Mouse (Mus musculus) lung, adult 2 months (tissue): ENCODE measurements around the gene Otoa. TPM values are rescaled to one million over a fixed set of nuclear protein-coding genes. Genes with fewer than 3 reads are reported as not detected.

Experiments
- DNase-seq: peaks from one replicate; pipeline ENCODE4 v3.0.0; 2022
- H3K4me1 ChIP-seq: fragments of 200-500 bp; 2 replicates; pipeline ENCODE4 v1.6.1; 2011; ENCODE audit warnings: low read length; ENCODE audit not compliant: control insufficient read depth, insufficient read depth
- H3K4me3 ChIP-seq: fragments of 200-500 bp; replicated peaks from 2 replicates; pipeline ENCODE3; 2011; ENCODE audit warnings: low read depth, mild to moderate bottlenecking, control low read depth, low read length; ENCODE audit errors: extremely low read depth
- CTCF ChIP-seq: fragments of 200-500 bp; IDR thresholded peaks from 2 replicates; pipeline ENCODE4 v1.5.1; 2011; ENCODE audit warnings: mild to moderate bottlenecking, low read length, control low read depth; ENCODE audit not compliant: insufficient read depth
- POLR2A ChIP-seq: fragments of 200-500 bp; IDR thresholded peaks from 2 replicates; pipeline ENCODE4 v1.6.1; 2011; ENCODE audit warnings: low read depth, mild to moderate bottlenecking, control low read depth, low read length, borderline replicate concordance; ENCODE audit errors: extremely low read depth
- whole genome bisulfite sequencing: fragments of 180-500 bp; shearing (Covaris S2); methylation state at CpG from one replicate; pipeline ENCODE4 v1.1.7; 2018; 5-methylcytosine and 5-hydroxymethylcytosine counted together
- polyA plus RNA-seq: library from polyadenylated mRNA; depleted of rRNA; stranded (reverse); fragments of >200 nt; gene quantifications from 2 replicates; pipeline ENCODE4 v1.2.3, GENCODE M21; 2012

The Otoa gene
- polyA plus RNA-seq, 1 experiment = 0.05 TPM

DNA sequence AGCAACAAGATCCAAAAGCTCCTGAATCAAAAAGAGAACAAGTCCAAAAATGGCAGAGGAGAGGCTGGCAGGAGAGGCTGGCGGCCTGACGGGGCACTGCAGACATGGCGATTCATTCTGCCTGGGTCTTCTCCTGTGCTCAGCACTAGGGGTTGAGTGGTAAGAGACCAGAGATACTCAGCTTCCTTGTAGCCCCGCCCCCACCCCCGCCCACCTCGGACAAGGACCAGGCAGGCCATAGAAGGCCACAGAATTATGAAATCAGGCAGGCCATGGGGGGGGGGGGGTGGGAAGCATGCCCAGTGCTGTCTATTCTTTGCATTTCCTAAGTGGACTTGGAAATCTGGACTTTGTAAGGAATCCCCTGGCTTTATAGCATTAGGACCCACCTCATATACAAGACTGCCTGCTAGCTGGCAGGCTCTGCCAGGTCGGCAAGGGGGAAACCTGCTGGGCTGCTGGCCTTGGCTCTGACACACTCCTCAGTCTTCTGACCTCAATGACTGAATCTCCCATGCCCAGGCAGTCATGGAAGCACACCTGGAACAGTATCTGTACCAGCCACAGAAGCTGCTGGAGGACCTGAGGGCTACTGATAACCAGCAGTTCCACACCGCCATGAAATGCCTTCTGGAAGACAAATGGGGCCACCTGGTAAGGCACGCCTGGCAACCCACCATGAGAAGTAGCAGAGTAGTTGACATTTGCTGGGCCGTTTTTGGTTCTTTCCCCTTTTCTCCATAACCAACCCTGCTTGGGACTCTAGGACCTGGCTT, 17.4 kb downstream of the Otoa start:
- no peak for TF ChIP-seq POLR2A
- no peak for TF ChIP-seq CTCF
- Histone ChIP-seq H3K4me1 (no peaks in the 10 kb centered on the region), H3K4me3 (no peak overlapping the region)
- 73% methylated on average over 10 of the region's 10 CpGs for WGBS
- DNase-seq = no peak

DNA sequence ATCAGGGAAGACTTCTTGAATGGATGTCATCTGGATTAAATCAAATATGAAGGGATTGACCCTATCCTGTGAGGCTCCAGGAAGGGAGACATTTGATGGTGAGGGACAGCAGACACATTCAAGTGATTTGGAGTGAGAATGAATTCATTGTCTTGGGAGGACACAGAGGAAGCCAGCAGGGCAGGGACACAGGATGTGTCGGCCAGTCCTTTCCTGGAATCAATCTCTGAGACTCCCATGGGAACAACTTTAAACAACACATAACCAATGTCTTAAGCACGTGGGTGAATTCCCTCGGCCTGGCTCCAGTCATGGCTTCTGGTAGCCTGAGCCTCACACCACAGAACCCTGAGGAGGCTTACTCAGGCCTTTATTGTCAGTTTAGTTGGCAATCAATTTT, 26.4 kb downstream of the Otoa start:
- TF ChIP-seq POLR2A (no peak), CTCF (no peak)
- peaks cover 4% of the 10 kb centered on the region; the same call in 1 of the 2 replicates for H3K4me1 ChIP-seq
- H3K4me3 ChIP-seq = no peak overlapping the region
- DNase-seq = no peak
- 37% methylated on average over 3 of the region's 3 CpGs for WGBS

DNA sequence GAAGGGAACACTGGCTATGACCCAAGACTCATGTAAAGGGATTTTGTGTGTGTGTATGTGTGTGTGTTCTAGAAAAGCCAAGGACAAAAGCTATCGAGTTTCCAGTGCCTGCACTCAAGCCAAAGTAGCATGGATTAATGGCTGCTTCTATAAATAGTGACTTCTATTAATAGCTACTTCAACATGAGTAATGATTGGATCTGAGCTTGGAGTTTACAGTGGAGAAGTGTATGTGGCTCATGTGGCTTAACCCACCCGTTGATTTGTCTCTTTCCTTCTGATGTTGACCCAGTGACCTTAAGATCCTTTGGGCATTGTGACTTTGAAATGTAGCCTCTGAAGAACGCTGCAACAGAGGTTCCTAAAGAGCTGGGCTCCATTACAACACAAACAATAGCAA, 29.9 kb downstream of the Otoa start:
- no peak for DNase-seq
- Histone ChIP-seq H3K4me1 (peaks cover 4% of the 10 kb centered on the region; the same call in 1 of the 2 replicates), H3K4me3 (no peak overlapping the region)
- TF ChIP-seq CTCF = no peak
- no peak for TF ChIP-seq POLR2A
- WGBS = 7% methylated on average over 3 of the region's 3 CpGs

DNA sequence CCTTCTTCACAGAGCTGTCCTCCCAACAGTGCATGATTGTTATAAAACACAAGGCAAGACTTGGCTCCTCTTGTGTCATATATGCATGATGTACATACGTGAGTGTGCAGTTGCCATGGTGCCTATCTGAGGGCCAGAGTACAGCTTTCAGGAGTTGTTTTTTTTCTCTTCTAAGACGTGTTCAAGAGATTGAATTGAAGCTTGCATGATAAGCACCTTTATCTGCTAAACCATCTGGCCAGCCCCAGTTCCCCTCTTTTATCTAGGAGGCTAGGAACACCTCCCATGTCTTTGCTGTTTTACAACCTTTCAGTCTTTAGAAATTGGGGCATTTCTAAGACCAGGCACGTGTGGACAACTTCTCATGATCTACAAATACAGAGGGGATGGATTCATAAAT, 30.3 kb downstream of the Otoa start:
- DNase-seq = no peak
- no peak overlapping the region for H3K4me3 ChIP-seq
- TF ChIP-seq POLR2A = no peak
- no peak for TF ChIP-seq CTCF
- 48% methylated on average over 3 of the region's 3 CpGs for WGBS
- peaks cover 4% of the 10 kb centered on the region; the same call in 1 of the 2 replicates for H3K4me1 ChIP-seq

- H3K4me3 ChIP-seq = no peak overlapping the region
- TF ChIP-seq CTCF = peak; percentile 62
- TF ChIP-seq POLR2A = no peak
- H3K4me1 ChIP-seq = no peaks in the 10 kb centered on the region
- WGBS = 11% methylated on average over 10 of the region's 10 CpGs
- peak; percentile 86 for DNase-seq
Observed at GRCm38 (mm10) chr7:121120143-121120818, 38.8 kb downstream of the Otoa start.

DNA sequence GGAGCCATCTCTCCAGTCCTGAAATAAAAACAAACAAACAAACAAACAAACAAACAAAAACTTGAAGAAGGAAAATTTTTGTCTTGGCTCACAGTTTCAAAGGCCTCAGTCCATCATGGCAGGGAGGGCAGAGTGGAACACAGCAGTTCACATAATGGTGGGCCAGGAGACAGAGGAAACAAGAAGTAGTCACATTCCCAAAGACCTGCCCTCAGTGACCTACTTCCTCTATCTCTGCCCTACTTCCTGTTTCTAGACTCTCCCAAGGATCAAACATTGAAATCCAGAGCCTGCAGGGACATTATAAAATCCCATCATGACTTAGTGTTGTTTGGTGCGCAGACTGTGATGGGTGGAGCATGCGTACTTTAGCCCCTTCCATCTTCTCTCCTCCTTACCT, 49.4 kb downstream of the Otoa start:
- no peak overlapping the region for H3K4me3 ChIP-seq
- 100% methylated on average over 2 of the region's 2 CpGs for WGBS
- DNase-seq = no peak
- TF ChIP-seq POLR2A = no peak
- TF ChIP-seq CTCF = no peak
- no peaks in the 10 kb centered on the region for H3K4me1 ChIP-seq

- 72% methylated on average over 5 of the region's 5 CpGs for WGBS
- H3K4me1 ChIP-seq = no peaks in the 10 kb centered on the region
- no peak overlapping the region for H3K4me3 ChIP-seq
- no peak for TF ChIP-seq POLR2A
- TF ChIP-seq CTCF = no peak
- DNase-seq = no peak
Observed at GRCm38 (mm10) chr7:121141274-121141673, 59.8 kb downstream of the Otoa start.

- Histone ChIP-seq H3K4me1 (no peaks in the 10 kb centered on the region), H3K4me3 (no peak overlapping the region)
- WGBS = 73% methylated on average over 5 of the region's 5 CpGs
- no peak for DNase-seq
- TF ChIP-seq POLR2A = no peak
- no peak for TF ChIP-seq CTCF
Observed at GRCm38 (mm10) chr7:121150662-121151061, 69.2 kb downstream of the Otoa start.

GRCm38 (mm10) chr7:121152186-121152585, 70.7 kb downstream of the Otoa start:
- TF ChIP-seq POLR2A (no peak), CTCF (no peak)
- WGBS = 88% methylated on average over 2 of the region's 2 CpGs
- no peak overlapping the region for H3K4me3 ChIP-seq
- H3K4me1 ChIP-seq = no peaks in the 10 kb centered on the region
- DNase-seq = no peak

DNA sequence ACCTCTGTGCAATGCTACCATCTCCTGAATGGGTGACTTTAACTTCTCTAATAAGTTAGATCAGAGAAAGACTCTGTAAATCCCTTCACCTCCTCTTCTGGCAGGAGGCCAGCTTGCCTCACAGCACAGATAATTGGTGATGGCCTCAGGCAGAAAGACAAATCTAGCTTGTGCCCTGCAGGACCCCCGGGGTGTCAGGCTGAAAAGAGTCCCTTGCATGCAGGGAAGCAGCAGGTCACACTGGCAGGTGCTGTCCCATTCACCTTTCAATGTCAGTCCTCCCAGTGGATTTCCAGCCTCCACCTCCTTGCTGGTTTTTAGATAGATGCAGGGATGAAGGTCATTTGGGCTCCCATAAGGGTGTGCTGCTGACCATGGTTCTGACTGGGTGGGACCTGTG, 84.2 kb downstream of the Otoa start:
- no peak overlapping the region for H3K4me3 ChIP-seq
- DNase-seq = no peak
- H3K4me1 ChIP-seq = no peaks in the 10 kb centered on the region
- TF ChIP-seq POLR2A (no peak), CTCF (no peak)
- WGBS = 59% methylated on average over 1 of the region's 1 CpGs
